Mouse (Mus musculus) right cerebral cortex, postnatal 10 days (tissue): ENCODE measurements around the gene Fyco1.
"Not testable (repeated sequence)": the region's sequence is repeated elsewhere in the genome, so short reads cannot be mapped to it uniquely, and the experiment has no call there.

Experiments
- DNase-seq, 2 experiments: peaks; one replicate each; pipeline ENCODE4 v3.0.0; 2021; ENCODE audit warnings: low spot score in 2 of 2

Fyco1 gene

GRCm38 (mm10) chr9:123749687-123750086 is 102.0 kb downstream of the Fyco1 start:
- not testable (repeated sequence) for DNase-seq

- no peak for DNase-seq
These were observed 110.9 kb downstream of the Fyco1 start for GRCm38 (mm10) chr9:123740799-123741198.
